Mouse (Mus musculus): Measurements from ENCODE around the gene Gpc6.

GRCm38 (mm10) chr14:117728741-117729140 lies 803.6 kb downstream of the Gpc6 start:
- TF ChIP-seq CTCF (IDR thresholded peaks at IDR 0.05; ENCODE audit: extremely low read depth, insufficient read depth, low read length) (no peak), POLR2A (IDR thresholded peaks at IDR 0.05; ENCODE audit: extremely low read depth, insufficient read depth, low read length) (no peak)

All from cortical plate, adult 2 months (tissue).